Mouse (Mus musculus) T-helper 1 cell (primary cell): ENCODE measurements at regions not wholly inside any gene's neighbourhood (a gene's known extent, or its start where the extent isn't known, plus 50 kb on each side); places are given as distances from the start of the nearest gene placed in this dataset.
"Not testable (repeated sequence)": the region's sequence is repeated elsewhere in the genome, so short reads cannot be mapped to it uniquely, and the experiment has no call there.

Source experiments
- in situ Hi-C: fragments of 300-600 bp; cut with MboI, MseI; formaldehyde crosslinking; loops from one replicate; pipeline ENCODE4 v1.15.1; 2025; ENCODE audit warnings: high pct_unique_total_duplicates

DNA sequence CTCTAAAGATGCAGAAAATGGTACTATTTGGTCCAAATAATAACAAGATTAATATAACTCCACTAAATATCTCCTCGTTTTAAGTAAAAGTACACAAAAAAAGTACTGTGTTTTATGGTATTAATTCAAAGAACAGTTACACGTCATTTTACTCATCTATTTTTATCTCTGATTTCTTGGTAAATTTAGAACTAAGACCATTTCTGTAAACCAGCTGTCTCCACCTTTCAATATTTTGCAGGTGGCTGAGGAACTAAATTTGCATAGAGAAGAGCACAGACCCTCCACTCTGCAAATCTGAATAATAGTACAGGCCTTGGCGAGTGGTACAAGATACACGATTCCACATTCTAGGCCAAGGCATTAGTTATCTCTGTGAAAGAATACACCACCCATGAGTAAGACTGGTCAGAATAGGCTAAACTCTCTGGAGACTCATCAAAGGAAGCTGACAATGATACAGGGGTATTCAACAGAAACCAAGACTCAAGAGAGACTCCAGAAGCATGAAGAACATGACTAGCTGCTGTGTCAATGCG, 191.5 kb upstream of the Intu start:
- in situ Hi-C loops: no loop called here

DNA sequence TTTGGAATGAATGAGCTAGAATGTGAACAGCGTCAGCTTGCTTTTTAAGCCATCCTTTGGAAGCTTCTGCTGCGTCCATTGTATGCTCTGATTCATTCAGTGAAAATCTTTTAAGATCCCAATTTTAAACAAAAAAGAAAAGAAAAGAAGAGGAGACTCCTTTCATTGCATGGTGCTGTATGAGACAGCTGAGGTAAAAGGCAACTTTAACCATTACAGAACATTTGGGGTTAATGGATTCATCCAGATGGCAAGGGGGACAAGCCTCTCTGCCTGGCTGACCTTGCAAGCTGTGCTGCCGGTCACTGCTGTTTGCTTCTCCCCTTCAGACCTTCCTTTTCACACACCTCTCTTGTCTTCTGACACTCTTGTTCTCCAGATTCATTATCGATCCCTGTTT, 176.0 kb upstream of the Intu start:
- in situ Hi-C loops: no loop called here

DNA sequence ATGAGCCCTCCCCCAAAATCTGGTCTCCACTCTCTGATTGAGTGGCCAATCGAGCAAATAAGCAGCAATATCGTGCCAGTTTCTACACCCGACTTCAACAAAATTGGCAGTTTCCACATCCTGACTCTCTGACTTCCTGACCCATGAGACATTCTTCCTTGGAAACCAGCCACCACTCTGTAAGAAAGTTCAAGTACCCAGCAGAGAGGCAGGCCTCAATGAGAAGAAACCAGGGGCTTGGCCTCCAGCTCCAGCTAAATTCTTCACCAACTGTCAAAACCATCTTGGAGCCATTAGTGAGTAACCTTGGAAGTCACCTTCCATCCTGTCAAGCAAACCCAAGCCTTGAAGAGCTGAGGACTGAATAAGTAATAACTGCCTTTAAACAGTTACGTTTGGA, 162.7 kb upstream of the Intu start:
- in situ Hi-C loops: no loop called here

DNA sequence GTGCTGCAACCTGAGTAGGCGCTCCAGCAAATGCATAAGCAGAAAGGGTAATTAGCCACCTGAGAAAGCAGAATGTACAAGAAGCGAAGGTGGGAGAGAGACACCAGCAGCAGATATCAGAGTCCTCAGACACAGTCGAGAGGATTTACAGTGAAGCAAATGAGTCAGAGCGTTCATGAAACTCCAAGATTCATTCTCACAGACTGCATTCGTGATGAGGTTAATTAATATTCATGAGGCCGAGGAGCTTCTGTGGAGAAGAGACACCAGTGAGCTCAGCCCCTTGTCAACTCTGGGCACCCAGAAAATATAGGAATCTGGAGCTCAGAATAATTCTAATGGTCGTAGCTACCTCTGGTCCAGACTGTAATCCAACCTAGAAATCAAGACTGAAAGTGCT, 159.7 kb upstream of the Intu start:
- in situ Hi-C loops: no loop called here

DNA sequence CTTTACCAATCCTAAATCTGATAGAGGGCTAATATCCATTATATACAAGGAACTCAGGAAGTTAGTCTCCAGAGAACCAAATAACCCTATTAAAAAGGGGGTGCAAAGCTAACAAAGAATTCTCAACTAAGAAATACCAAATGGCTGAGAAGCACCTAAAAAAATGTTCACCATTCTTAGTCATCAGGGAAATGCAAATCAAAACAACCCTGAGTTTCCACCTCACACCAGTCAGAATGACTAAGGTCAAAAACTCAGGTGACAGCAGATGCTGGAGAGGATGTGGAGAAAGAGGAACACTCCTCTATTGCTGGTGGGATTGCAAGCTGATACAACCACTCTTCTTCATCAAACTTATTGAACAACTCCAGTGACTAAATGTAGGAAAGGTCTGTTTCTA, 154.9 kb upstream of the Intu start:
- in situ Hi-C loops: loop anchor here (25.0 kb wide), 1 partner anchor 1489 kb away; the partner anchor contains the start of gene Fat4

DNA sequence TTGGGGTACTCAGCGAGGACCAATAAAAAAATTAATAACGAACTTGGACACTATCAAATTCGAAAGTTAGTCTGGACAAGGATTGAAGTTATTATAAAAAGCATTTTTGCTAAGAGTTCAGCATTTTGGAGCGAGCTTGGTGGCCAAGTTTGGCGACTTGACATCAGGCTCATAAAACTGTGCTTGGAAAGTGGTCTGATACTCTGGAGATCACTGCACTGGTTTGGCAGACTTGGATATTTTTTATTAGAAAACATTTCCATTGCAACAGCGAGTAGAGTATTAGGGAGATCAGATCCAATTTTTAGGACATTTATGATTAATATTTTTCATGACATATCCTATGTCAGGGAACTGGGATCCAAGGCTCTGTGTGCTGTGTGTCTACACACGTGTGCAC, 153.7 kb upstream of the Intu start:
- in situ Hi-C loops: loop anchor here (25.0 kb wide), 1 partner anchor 1490 kb away; the partner anchor contains the start of gene Fat4

DNA sequence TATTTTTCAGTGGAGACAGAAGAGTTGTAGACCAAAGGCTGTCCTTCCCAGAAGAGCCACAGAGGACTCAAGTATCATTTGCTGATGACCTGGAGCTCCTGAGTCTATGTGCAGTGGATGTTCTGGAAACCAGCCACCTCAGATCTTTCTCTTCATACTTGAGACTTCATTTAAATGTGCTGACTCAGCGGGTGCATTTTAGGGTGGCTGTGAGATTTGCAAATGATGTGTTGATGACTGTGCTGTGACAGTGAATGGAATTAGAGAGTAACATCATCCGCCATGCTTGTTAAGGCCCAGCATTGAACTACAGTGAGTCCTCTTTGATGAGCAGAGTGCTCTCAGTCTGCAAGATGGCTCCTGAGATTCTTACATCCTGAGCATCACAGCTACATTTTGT, 152.0 kb upstream of the Intu start:
- in situ Hi-C loops: loop anchor here (25.0 kb wide), 1 partner anchor 1492 kb away; the partner anchor contains the start of gene Fat4

DNA sequence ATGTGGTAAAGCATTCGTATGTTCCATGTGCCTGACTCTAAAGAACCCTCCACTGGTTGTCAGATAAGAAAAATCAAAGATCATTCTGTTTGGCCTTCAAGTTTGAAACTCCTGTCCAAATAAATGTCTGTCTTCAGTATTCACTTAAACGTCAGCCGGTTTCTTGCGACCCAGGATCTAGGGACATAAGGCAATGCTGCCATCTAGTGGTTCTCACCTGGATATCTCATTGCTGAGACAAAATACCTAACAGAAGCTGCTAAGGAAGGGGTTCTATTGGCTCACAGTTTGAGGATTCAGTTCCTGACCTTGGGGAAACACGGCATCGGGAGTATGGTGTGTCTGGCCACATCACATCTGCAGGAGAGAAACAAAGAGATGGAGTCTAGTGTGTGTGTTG, 139.5 kb upstream of the Intu start:
- in situ Hi-C loops: loop anchor here (25.0 kb wide), 1 partner anchor 1504 kb away; the partner anchor contains the start of gene Fat4

DNA sequence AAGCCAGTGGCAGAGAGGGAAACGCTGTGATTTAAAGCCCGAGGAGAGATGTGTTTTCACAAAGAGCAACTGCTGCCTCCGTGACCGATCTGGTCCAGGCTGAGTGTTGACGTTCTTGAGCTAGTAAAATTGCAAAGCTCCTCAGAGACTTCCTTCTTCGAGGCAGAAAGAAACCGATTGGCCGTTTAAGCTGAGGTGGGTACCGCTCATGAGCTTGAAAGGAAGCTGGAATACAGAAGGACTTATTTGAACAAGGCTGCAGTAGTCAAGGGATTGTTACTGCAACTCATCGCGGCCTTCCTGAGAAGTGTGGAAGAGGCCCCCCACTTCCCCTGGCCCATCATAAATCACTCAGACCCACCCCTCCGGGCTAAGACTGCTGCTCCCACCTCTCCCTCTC, 132.9 kb upstream of the Intu start:
- in situ Hi-C loops: loop anchor here (25.0 kb wide), 1 partner anchor 1511 kb away; the partner anchor contains the start of gene Fat4

DNA sequence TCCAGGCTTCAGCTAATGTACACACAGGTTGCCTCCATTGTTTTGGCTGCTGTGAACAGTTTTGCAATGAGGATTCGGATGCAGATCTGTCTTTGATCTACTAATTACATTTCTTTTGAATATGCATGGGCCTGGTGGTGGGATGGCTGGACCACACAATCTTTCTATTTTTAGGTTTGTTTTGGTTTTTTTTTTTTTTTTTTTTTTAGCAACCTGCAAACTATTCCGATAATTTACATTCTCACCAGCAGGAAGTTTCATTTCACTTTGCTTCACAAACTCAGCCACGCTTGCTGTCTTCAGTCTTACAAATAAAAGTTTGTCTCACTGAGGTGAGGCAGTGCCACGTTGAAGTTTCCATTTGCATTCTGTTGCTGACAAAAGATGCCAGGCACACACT, 127.7 kb upstream of the Intu start:
- in situ Hi-C loops: no loop called here

DNA sequence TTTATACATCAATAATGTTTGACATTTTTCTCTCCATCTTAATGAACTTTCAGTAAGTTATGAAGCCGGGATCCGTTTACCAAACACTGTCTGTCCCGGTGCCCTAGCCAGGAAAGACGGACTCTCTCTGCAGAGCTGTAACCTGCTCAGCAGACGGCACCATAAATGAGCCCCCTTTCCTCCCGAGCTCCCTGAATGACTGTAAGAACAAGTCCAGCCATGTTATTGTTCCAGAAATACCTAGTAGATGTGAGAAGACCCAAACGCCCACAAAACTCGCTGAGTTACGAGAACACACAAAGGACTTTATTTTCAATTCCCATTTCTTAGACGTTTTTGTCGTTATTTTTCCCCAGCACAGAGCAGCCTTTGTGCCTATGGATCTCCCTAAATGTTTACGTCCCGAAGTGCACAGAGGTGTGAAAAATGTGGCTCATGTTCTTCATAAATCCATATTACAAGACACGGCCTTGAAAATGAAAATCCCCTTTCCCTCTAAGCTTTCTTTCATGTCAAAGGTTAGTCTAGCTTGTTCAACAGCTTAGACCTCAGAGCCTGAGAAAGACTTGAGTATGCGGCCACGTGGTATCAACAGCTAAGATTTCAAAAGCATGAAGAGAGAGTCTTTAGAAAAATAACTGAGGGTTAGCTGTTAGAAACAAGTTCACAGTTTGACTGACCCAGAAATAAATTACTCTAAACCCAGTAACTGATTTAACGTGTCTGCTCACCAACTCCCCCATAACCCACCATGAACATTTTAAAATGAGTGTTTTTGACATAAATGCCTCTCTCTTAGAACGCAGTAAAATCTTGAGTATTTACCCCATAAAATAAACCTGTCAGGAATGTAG, 125.8 kb upstream of the Intu start:
- in situ Hi-C loops: no loop called here

DNA sequence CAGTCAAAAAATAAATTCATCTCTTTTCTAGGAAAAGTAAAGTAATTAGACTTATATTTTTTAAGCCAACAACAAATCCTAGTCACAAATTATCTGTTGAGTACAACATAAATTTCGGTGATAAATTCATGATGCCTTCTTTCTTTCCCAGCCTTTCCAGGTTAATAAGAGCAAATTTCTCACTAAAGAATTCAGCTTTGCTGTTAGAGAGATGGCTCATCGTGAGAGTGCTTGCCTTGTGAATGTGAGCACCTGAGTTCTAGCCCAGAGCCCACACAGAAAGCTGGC, 125.2 kb upstream of the Intu start:
- in situ Hi-C loops: no loop called here

DNA sequence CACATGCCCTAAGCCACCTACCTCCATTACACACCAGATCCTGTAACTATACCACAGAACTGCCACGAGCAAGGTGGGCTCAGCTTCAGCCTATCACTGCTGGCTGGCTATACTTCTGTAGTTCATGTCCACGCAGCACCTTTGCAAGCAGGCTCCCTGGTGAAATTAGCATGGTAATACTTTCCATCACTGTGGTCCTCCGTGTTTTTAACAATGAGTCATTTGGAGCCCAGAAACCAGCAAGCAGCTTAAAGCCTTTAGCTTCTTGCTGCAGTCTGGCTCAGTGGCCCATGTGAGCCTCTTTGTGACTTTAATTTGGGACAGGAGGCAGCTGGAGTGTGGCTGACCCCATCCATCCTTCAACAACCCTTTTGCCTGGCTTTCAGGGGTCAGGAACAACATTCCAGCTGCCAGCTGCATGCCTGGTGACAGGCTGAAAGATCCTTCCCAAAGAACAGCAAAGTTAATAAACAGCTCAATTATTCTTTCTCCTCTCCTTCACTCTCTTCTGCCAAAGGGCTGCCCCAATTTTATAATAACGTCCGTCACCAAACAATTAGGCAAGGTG, 122.1 kb upstream of the Intu start:
- in situ Hi-C loops: no loop called here

DNA sequence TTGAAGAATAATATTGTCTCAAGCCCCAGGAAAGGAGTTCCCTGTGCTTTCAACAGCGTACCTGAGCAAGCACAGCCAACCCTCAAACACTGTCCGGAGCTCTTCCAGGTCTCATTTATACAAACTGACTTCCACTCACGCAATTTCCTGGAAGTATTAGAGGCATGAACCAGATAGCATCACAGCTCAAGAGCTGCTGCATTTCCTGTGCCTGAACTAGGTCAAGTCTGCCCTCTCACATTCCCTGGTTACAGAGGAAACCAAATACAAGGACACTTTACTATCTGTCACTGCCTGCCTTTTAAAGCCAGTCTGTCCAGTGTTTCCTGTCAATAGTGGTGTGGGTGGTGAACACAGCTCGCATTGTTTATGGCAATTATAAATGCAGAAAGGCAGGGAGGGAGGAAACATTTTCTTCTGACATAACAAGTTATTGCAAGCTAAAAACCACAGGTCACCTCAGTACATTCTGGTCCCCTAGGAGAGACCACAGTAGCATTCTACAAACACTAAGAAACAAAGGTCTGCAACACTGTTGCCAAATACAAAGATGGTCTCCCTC, 120.3 kb upstream of the Intu start:
- in situ Hi-C loops: no loop called here

DNA sequence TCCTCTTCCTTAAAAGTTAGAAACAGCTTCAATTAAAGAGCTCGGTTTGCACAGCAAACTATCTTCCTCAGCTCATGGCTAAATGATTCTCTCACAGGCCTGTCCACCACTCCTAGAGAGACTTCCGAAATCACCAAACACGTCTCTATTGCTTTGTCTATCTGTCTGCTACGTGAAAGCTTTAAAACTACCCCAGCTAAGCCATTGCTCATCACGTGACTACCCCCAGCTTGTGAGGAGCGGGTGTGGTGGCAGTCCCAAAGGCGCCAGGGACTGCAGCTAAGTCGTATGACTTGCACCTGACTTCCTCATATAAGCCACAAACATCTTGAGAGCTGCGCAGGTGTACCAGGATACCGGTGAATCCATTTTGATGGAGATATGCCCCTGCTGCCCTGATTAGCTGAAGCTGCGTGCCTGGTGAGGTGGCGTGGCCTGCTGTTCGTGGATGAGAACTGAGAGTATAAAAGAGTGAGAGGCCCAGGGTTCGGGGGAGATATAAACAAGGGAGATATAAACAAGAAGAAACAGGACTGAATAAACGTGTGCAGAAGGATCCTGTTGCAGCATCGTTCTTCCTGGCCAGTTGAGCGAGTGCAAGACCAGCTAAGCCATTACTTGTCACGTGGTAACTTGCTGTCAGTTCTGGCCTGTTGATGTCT, 105.8 kb upstream of the Intu start:
- in situ Hi-C loops: not testable (repeated sequence)

DNA sequence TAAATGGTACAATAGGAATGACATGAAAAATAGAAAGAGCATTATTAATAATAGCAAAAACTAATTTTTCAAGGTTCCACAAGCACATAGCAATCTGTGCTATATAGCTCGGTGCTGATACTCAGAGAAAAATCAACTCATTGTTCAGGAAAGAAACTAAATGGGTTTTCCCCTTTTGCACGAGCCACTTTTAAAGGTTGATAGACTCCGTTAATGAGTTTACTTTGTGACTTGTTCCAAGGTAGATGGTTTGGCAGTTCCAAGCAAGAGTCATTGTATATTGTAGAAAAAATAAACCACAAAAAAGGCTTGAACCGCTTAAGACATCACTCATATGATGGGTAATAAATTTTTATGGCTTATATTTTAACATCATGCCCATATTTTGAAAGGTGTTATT, 105.0 kb upstream of the Intu start:
- in situ Hi-C loops: no loop called here

DNA sequence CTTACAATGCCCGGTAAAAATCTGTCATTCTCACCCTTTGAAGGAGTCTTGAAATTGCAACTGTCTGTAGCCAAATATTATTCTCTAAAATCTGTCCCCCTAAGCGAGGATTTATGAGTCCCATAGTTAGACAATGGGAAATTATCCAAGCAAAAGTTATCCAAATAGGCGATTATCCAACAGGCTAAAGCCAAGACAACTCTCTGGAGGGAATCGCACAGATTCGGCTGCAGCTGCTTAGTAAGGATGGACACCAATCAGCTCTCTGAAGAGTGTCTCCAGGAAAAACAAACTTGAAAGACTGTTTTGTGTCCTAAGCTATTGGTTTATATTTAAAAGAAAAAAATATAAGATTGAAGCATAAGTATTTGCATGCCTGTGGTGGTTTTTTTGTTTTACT, 103.1 kb upstream of the Intu start:
- in situ Hi-C loops: no loop called here

DNA sequence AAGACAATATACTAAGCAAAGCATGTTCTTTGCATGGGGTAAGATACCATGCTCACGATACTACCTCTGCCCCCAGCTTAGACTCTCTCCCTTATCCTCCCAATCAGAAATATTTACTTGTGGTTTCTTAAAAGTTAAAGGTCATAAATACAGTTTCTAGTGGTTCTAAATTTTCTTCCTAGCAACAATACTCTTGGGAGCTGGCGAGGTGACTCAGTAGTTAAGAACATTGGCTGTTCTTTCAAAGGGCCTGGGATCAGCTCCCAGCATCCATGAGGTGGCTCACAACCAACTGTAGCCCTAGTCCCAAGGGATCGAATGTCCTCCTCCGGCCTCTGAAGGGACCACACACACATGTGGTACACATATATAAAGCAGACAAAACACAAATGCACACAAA, 92.8 kb upstream of the Intu start:
- in situ Hi-C loops: no loop called here

DNA sequence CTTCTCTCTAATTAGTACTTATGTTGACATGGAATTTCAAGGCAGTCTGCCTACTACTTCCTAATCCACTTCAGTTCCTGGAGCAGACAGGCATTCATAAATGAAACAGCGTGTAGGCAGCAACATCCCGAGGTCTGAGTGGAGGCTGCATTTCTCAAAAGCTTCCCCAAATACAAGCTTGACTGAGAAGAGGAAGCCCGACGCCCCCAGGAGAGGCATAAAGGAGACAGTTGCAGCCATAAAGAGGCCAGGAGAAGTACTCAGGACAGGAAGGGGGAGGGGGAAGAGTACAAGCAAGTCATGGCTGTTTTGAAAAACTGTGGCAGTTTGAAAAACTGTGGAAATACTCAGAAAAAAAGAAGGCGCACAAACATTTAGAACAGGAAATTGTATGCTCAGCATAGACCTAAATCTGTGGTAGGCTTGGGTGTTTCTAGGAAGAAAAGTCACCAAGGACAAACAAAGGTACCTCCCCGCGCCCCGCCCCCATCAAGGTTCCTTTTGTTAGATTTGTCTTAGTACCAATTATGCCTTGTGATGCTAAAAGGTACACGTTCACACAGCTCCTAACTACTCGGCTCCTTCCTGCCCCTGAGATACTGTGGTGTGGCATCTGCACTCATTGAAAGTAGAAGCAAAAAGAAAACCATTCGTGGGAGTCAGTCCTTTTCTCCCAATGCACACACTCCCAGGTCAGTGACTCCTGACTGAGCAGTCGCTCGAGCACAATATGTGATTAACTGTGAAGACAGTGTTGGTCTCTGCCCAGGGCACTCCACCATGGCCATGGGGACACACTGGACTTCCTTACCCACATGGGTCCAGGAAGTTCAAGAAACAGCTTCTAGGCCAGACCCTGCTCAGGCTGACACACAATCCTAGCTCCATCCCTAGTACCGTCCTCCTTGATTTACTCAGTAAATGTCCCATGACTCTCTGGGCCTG, 89.7 kb upstream of the Intu start:
- in situ Hi-C loops: no loop called here

DNA sequence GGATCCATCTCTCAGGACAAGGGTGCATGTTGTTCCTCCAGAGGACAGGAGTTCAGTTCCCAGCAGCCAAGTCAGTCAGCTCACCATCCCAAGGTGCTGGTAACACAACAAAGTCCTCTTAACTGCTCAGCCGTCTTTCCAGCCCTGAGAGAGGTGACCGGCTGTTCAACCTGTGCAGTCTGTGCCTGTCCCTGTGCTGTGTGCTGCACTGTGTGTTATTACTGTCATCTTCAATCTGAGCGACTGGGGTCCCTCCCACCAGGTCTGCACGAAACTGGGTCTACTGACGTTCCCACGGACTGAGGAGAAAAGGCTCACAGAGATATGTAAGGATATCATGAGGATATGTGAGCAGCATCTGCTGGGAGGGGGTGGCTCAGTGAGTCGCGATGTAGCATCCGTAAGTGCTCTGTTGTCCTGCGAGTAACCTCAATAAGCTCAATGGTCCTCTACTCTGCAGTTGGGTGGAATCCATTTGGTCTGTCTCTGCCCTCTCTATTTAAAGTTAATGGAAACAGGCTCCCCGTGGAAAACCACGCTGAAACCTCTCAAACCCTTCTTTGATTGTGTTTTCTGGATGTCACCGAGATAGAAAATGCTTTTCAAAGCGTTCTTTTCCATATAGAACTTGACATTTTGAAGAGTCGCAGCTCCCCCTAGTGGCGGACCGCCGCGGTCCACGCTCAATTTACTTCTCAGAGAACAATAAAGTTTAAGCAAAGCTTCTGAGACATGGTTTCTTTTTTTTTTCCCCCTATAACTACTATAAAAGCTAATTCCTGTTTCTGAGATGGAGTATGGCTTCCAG, 87.1 kb upstream of the Intu start:
- in situ Hi-C loops: no loop called here
